Comparison of ENCODE assay signal across 8 mouse cellular contexts in genomic region chr1:134078061-134078795, GRCm38 (mm10). TPM values are rescaled to one million over a fixed set of nuclear protein-coding genes. Genes with fewer than 3 reads are reported as not detected.
DNase-seq lines count a peak whose midpoint lies in the region; ATAC-seq and TF ChIP-seq lines count a peak whose summit lies in the region.

No protein-coding gene starts in this region.

- DNase-seq in heart, postnatal 36 days: no peak
- peak; percentile 32 for DNase-seq in R1 (ENCODE audit: low read depth, low spot score)
- DNase-seq in lung, postnatal 0 days (ENCODE audit: low spot score): peak; percentile 75
- DNase-seq in spleen, adult 2 months (ENCODE audit: low read depth in 1 of 2, low spot score in 2 of 2): no peak
- DNase-seq in right cerebral cortex, postnatal 10 days (ENCODE audit: low spot score in 2 of 2): no peak

- ATAC-seq in heart, embryonic 12.5 days (ENCODE audit: insufficient number of reproducible peaks, low FRiP score): peak; percentile 59
- peak; percentile 61 for ATAC-seq in erythroid progenitor cell, adult 5-6 weeks (replicated peaks; ENCODE audit: low FRiP score, poor library complexity, severe bottlenecking)
- ATAC-seq in intestine, embryonic 16.5 days: peak; percentile 15
- ATAC-seq in lung, postnatal 0 days: no peak

- peak overlapping the region; percentile 83 for H3K4me3 ChIP-seq in heart, embryonic 12.5 days
- H3K4me3 ChIP-seq in intestine, embryonic 16.5 days (ENCODE audit: low read length): peak overlapping the region; percentile 73
- H3K4me3 ChIP-seq in lung, postnatal 0 days (ENCODE audit: low read depth, low read length): peak overlapping the region; percentile 99
- H3K4me3 ChIP-seq in spleen, adult 2 months (ENCODE audit: extremely low read depth, insufficient read depth, insufficient read length): peak overlapping the region; percentile 95

- H3K4me2 ChIP-seq in heart, embryonic 12.5 days: peak overlapping the region; percentile 82
- peak overlapping the region; percentile 78 for H3K4me2 ChIP-seq in intestine, embryonic 16.5 days (ENCODE audit: low read depth, low read length)
- H3K4me2 ChIP-seq in lung, postnatal 0 days (replicated peaks; ENCODE audit: low read depth, low read length): peak overlapping the region; percentile 85

- WGBS in heart, embryonic 12.5 days: 7% methylated on average over 19 of the region's 19 CpGs
- WGBS in intestine, embryonic 16.5 days: 11% methylated on average over 19 of the region's 19 CpGs
- WGBS in lung, postnatal 0 days: 2% methylated on average over 19 of the region's 19 CpGs
- WGBS in spleen, adult 2 months: under 1% methylated on average over 19 of the region's 19 CpGs

- H3K36me3 ChIP-seq in heart, embryonic 12.5 days: peaks cover 26% of the 10 kb centered on the region
- H3K36me3 ChIP-seq in intestine, embryonic 16.5 days (ENCODE audit: control insufficient read depth, insufficient read depth, low read length): no peaks in the 10 kb centered on the region
- peaks cover 30% of the 10 kb centered on the region for H3K36me3 ChIP-seq in lung, postnatal 0 days (ENCODE audit: insufficient read depth, low read length)
- H3K36me3 ChIP-seq in spleen, adult 2 months (ENCODE audit: control insufficient read depth, insufficient read depth, low read length): peaks cover 26% of the 10 kb centered on the region

- H3K4me1 ChIP-seq in heart, embryonic 12.5 days (replicated peaks): peaks cover 69% of the 10 kb centered on the region
- H3K4me1 ChIP-seq in intestine, embryonic 16.5 days (ENCODE audit: control insufficient read depth, insufficient read depth, low read length): peaks cover 36% of the 10 kb centered on the region
- peaks cover 24% of the 10 kb centered on the region for H3K4me1 ChIP-seq in lung, postnatal 0 days (ENCODE audit: insufficient read depth, low read depth, low read length)
- peaks cover 34% of the 10 kb centered on the region for H3K4me1 ChIP-seq in spleen, adult 2 months (ENCODE audit: control insufficient read depth, insufficient read depth, insufficient read length)

- TF ChIP-seq EP300 in lung, postnatal 0 days (IDR thresholded peaks at IDR 0.05): 0 out of 2 replicates have a peak, but pooled peaks have one; percentile 39

- no peak for TF ChIP-seq POLR2A in spleen, adult 2 months (IDR thresholded peaks at IDR 0.05; ENCODE audit: low read depth, low read length)

- H3K27ac ChIP-seq in heart, embryonic 12.5 days (ENCODE audit: poor library complexity, severe bottlenecking): peak overlapping the region; percentile 80
- peak overlapping the region; percentile 70 for H3K27ac ChIP-seq in intestine, embryonic 16.5 days (ENCODE audit: low read length)
- peak overlapping the region; percentile 97 for H3K27ac ChIP-seq in lung, postnatal 0 days (ENCODE audit: low read length)
- peak overlapping the region; percentile 88 for H3K27ac ChIP-seq in spleen, adult 2 months (ENCODE audit: insufficient read depth, low read length)

- no peak for TF ChIP-seq CTCF in lung, postnatal 0 days (IDR thresholded peaks at IDR 0.05)
- TF ChIP-seq CTCF in spleen, adult 2 months (IDR thresholded peaks at IDR 0.05; ENCODE audit: extremely low read depth, insufficient read depth, insufficient read length, insufficient replicate concordance): no peak

- intact Hi-C loops in heart, postnatal 36 days (cut with DNase I): loop anchor here (1.0 kb wide), 1 partner anchor 17 kb away; no protein-coding TSS in a partner anchor

- H3K27me3 ChIP-seq in heart, embryonic 12.5 days (replicated peaks): no peaks in the 10 kb centered on the region
- H3K27me3 ChIP-seq in intestine, embryonic 16.5 days (replicated peaks; ENCODE audit: control insufficient read depth, insufficient read depth, low read length): no peaks in the 10 kb centered on the region
- no peaks in the 10 kb centered on the region for H3K27me3 ChIP-seq in lung, postnatal 0 days (replicated peaks; ENCODE audit: insufficient read depth, low read length)
- no peaks in the 10 kb centered on the region for H3K27me3 ChIP-seq in spleen, adult 2 months (ENCODE audit: control insufficient read depth, insufficient read depth, low read length)

- H3K9me3 ChIP-seq in heart, embryonic 12.5 days (replicated peaks): no peaks in the 10 kb centered on the region
- H3K9me3 ChIP-seq in intestine, embryonic 16.5 days (ENCODE audit: control insufficient read depth, low read length): no peaks in the 10 kb centered on the region
- H3K9me3 ChIP-seq in lung, postnatal 0 days (ENCODE audit: low read length): no peaks in the 10 kb centered on the region

- peak overlapping the region; percentile 89 for H3K9ac ChIP-seq in heart, embryonic 12.5 days
- H3K9ac ChIP-seq in intestine, embryonic 16.5 days (ENCODE audit: low read depth, low read length): peak overlapping the region; percentile 82
- H3K9ac ChIP-seq in lung, postnatal 0 days (replicated peaks; ENCODE audit: low read depth): peak overlapping the region; percentile 99

RNA-seq across cellular contexts. Expression of gene Btg2, which starts 0.7 kb away (rescaled TPM):
- 37.8 and 40.4 TPM in 2 replicates for polyA plus RNA-seq in heart, embryonic 12.5 days (2016; fragmentation: Nextera tagmentation; extraction: Ambion mirVana)
- total RNA-seq in heart, postnatal 36 days (2021): 10 to 100 TPM; 26.6 to 61.0 TPM
- total RNA-seq in erythroid progenitor cell, adult 5-6 weeks (2015; ENCODE audit: low replicate concordance): 156 and 184 TPM in 2 replicates
- 261 and 289 TPM in 2 replicates for total RNA-seq in erythroid progenitor cell, adult 5-6 weeks (2017; ENCODE audit: low replicate concordance)
- 42.9 and 43.2 TPM in 2 replicates for polyA plus RNA-seq in intestine, embryonic 16.5 days (2015; fragmentation: Nextera tagmentation; extraction: Ambion mirVana)
- polyA plus RNA-seq in lung, postnatal 0 days (2015; fragmentation: Nextera tagmentation; extraction: Ambion mirVana): 177 and 184 TPM in 2 replicates
- 115 and 123 TPM in 2 replicates for polyA plus RNA-seq in spleen, adult 2 months (2012; rRNA removed)

RNA-seq across cellular contexts. Expression of gene Chit1, which starts 32.8 kb away (rescaled TPM):
- 0.32 and 0.49 TPM in 2 replicates for polyA plus RNA-seq in heart, embryonic 12.5 days (2016; fragmentation: Nextera tagmentation; extraction: Ambion mirVana)
- total RNA-seq in heart, postnatal 36 days (2021): not detected
- 1.1 and 4.2 TPM in 2 replicates for total RNA-seq in erythroid progenitor cell, adult 5-6 weeks (2015; ENCODE audit: low replicate concordance)
- total RNA-seq in erythroid progenitor cell, adult 5-6 weeks (2017; ENCODE audit: low replicate concordance): not detected in 2 replicates
- polyA plus RNA-seq in intestine, embryonic 16.5 days (2015; fragmentation: Nextera tagmentation; extraction: Ambion mirVana): not detected in 2 replicates
- 0.29 TPM in 1 of 2 replicates, not detected in the other for polyA plus RNA-seq in lung, postnatal 0 days (2015; fragmentation: Nextera tagmentation; extraction: Ambion mirVana)
- 0.20 TPM in 1 of 2 replicates, not detected in the other for polyA plus RNA-seq in spleen, adult 2 months (2012; rRNA removed)

RNA-seq across cellular contexts. Expression of gene Fmod, which starts 41.2 kb away (rescaled TPM):
- 15.7 and 17.5 TPM in 2 replicates for polyA plus RNA-seq in heart, embryonic 12.5 days (2016; fragmentation: Nextera tagmentation; extraction: Ambion mirVana)
- total RNA-seq in heart, postnatal 36 days (2021): 10 to 100 TPM in 1 of 2 experiments, 1 to 10 TPM in 1; 8.6 to 13.2 TPM
- not detected in 2 replicates for total RNA-seq in erythroid progenitor cell, adult 5-6 weeks (2015; ENCODE audit: low replicate concordance)
- not detected in 2 replicates for total RNA-seq in erythroid progenitor cell, adult 5-6 weeks (2017; ENCODE audit: low replicate concordance)
- polyA plus RNA-seq in intestine, embryonic 16.5 days (2015; fragmentation: Nextera tagmentation; extraction: Ambion mirVana): 8.7 and 8.8 TPM in 2 replicates
- 9.7 and 10.0 TPM in 2 replicates for polyA plus RNA-seq in lung, postnatal 0 days (2015; fragmentation: Nextera tagmentation; extraction: Ambion mirVana)
- polyA plus RNA-seq in spleen, adult 2 months (2012; rRNA removed): 10.6 and 12.4 TPM in 2 replicates

Comparison
In these comparisons a context has a peak if more than half of its experiments do, and no peak if none do; other contexts are left out.
1. DNase-seq: peak in R1 (single experiment) and lung, postnatal 0 days (single experiment); none in heart, postnatal 36 days (0 of 2), spleen, adult 2 months (0 of 2) and right cerebral cortex, postnatal 10 days (0 of 2).
2. Peak in every context shown above with its lines, with median percentiles within 50 percentile points of each other: H3K27ac ChIP-seq, H3K4me2 ChIP-seq, H3K4me3 ChIP-seq and H3K9ac ChIP-seq.